Comparison of ENCODE assay signal across 29 mouse cellular contexts in the genomic region with DNA sequence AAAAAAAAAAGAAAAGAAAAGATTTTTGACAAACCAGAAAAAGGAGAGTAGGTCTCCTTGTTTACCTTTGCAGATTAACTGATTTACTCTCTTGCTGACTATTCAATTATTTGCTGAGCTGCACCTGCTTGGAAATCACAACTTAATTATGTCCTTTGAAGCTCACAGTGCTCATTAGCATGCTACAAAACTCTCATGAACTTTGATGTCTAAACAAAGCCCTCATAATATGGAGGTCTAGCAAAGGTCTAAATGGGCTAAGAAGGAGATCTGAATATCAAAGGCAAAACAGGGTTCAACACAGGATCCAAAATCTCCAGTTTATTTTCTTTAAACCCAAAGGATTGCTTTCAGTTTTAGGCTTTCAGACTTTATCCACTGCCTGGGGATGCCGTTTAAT.
DNase-seq lines count a peak whose midpoint lies in the region; ATAC-seq and TF ChIP-seq lines count a peak whose summit lies in the region.
"Had no signal": no experiment of that assay in that cellular context is flagged by ENCODE, and none has a peak within 500 bp of the region (broad histone marks: within the 10 kb centered on the region; RNA-seq: fewer than 3 reads in every experiment).

No protein-coding gene starts in this region.

- no peaks in the 10 kb centered on the region for H3K27me3 ChIP-seq in midbrain, embryonic 12.5 days
- H3K27me3 ChIP-seq in midbrain, postnatal 0 days (ENCODE audit: insufficient read depth, low read length), result no peaks in the 10 kb centered on the region
- H3K27me3 ChIP-seq in forebrain, embryonic 16.5 days (replicated peaks; ENCODE audit: control insufficient read depth, insufficient read depth, low read length), result no peaks in the 10 kb centered on the region
- no peaks in the 10 kb centered on the region for H3K27me3 ChIP-seq in kidney, adult 2 months (replicated peaks; ENCODE audit: control insufficient read depth, insufficient read depth, low read length)
- H3K27me3 ChIP-seq: embryonic facial prominence, embryonic 12.5 days; heart, embryonic 15.5 days; hindbrain, embryonic 12.5 days; neural tube, embryonic 12.5 days; Patski had no signal

- no peak for TF ChIP-seq CTCF in midbrain, postnatal 0 days (IDR thresholded peaks at IDR 0.05)
- no peak for TF ChIP-seq CTCF in kidney, adult 2 months (conservative IDR thresholded peaks at IDR 0.05; ENCODE audit: insufficient read depth, insufficient read length, low read depth, low read length)

- H3K9ac ChIP-seq in midbrain, embryonic 12.5 days (replicated peaks), result no peak overlapping the region
- no peak overlapping the region for H3K9ac ChIP-seq in midbrain, postnatal 0 days (replicated peaks; ENCODE audit: low read length, poor library complexity, severe bottlenecking)
- no peak overlapping the region for H3K9ac ChIP-seq in forebrain, embryonic 16.5 days (replicated peaks; ENCODE audit: low read depth, low read length)
- H3K9ac ChIP-seq: embryonic facial prominence, embryonic 12.5 days; heart, embryonic 15.5 days; hindbrain, embryonic 12.5 days; liver, embryonic 14.5 days; lung, embryonic 14.5 days; neural tube, embryonic 12.5 days had no signal

- DNase-seq in embryo, embryonic 11 days, result peak; percentile 1
- DNase-seq in embryo, embryonic 10 days (ENCODE audit: low spot score), result no peak
- no peak for DNase-seq in midbrain, postnatal 0 days (ENCODE audit: low spot score)
- DNase-seq in kidney, adult 2 months, result no peak
- DNase-seq in adrenal gland, postnatal 14 days, result no peak
- DNase-seq: adrenal gland, postnatal 10 days; cerebellum, adult 18-20 months; gastrocnemius, postnatal 25 days; heart, adult 11 months; kidney, adult 9 months; kidney, postnatal 10 days; layer of hippocampus, postnatal 36 days; left cerebral cortex, postnatal 4 days; lung, embryonic 14.5 days; lung, postnatal 14 days; right cerebral cortex, postnatal 14 days; thymus, postnatal 4 days had no signal

- no peaks in the 10 kb centered on the region for H3K9me3 ChIP-seq in midbrain, embryonic 12.5 days
- H3K9me3 ChIP-seq in midbrain, postnatal 0 days (ENCODE audit: low read length), result no peaks in the 10 kb centered on the region
- H3K9me3 ChIP-seq in forebrain, embryonic 16.5 days (ENCODE audit: control insufficient read depth, low read length), result no peaks in the 10 kb centered on the region
- H3K9me3 ChIP-seq: embryonic facial prominence, embryonic 12.5 days; heart, embryonic 10.5 days; heart, embryonic 15.5 days; hindbrain, embryonic 12.5 days; neural tube, embryonic 12.5 days had no signal

- H3K36me3 ChIP-seq in midbrain, embryonic 12.5 days, result no peaks in the 10 kb centered on the region
- H3K36me3 ChIP-seq in midbrain, postnatal 0 days (ENCODE audit: insufficient read depth, low read length), result no peaks in the 10 kb centered on the region
- H3K36me3 ChIP-seq in forebrain, embryonic 16.5 days (ENCODE audit: control insufficient read depth, insufficient read depth), result no peaks in the 10 kb centered on the region
- no peaks in the 10 kb centered on the region for H3K36me3 ChIP-seq in kidney, adult 2 months (ENCODE audit: control insufficient read depth, insufficient read depth, low read length)
- H3K36me3 ChIP-seq: embryonic facial prominence, embryonic 12.5 days; G1E; heart, embryonic 10.5 days; heart, embryonic 15.5 days; hindbrain, embryonic 12.5 days; neural tube, embryonic 12.5 days had no signal

- WGBS in midbrain, embryonic 12.5 days, result 17% methylated on average over 1 of the region's 1 CpGs
- 7% methylated on average over 1 of the region's 1 CpGs for WGBS in midbrain, postnatal 0 days
- WGBS in forebrain, embryonic 16.5 days, result 4% methylated on average over 1 of the region's 1 CpGs
- WGBS in kidney, adult 2 months, result 53% methylated on average over 1 of the region's 1 CpGs

- H3K4me2 ChIP-seq in midbrain, embryonic 12.5 days (replicated peaks), result no peak overlapping the region
- H3K4me2 ChIP-seq in midbrain, postnatal 0 days (ENCODE audit: low read depth, low read length, poor library complexity, severe bottlenecking), result no peak overlapping the region
- H3K4me2 ChIP-seq in forebrain, embryonic 16.5 days (ENCODE audit: low read length), result no peak overlapping the region
- H3K4me2 ChIP-seq: embryonic facial prominence, embryonic 12.5 days; heart, embryonic 15.5 days; hindbrain, embryonic 12.5 days; lung, embryonic 14.5 days; neural tube, embryonic 12.5 days had no signal

- H3K4me3 ChIP-seq in midbrain, embryonic 12.5 days, result no peak overlapping the region
- no peak overlapping the region for H3K4me3 ChIP-seq in midbrain, postnatal 0 days (ENCODE audit: low read depth, low read length)
- H3K4me3 ChIP-seq in forebrain, embryonic 16.5 days (replicated peaks; ENCODE audit: low read length), result no peak overlapping the region
- H3K4me3 ChIP-seq in kidney, adult 2 months (ENCODE audit: insufficient read depth, low read depth, low read length), result no peak overlapping the region
- H3K4me3 ChIP-seq: embryonic facial prominence, embryonic 12.5 days; heart, embryonic 10.5 days; heart, embryonic 15.5 days; hindbrain, embryonic 12.5 days; myocyte; neural tube, embryonic 12.5 days had no signal

- TF ChIP-seq POLR2A in kidney, adult 2 months (IDR thresholded peaks at IDR 0.05; ENCODE audit: low read depth, low read length), result no peak

- ATAC-seq in midbrain, embryonic 12.5 days (ENCODE audit: low FRiP score, low read depth), result peak; percentile 66
- ATAC-seq in midbrain, postnatal 0 days (ENCODE audit: low FRiP score), result no peak
- ATAC-seq in forebrain, embryonic 16.5 days, result 0 out of 2 replicates have a peak, but pooled peaks have one; percentile 43
- ATAC-seq: intestine, embryonic 16.5 days; Patski had no signal

- H3K4me1 ChIP-seq in midbrain, embryonic 12.5 days, result 0 out of 2 replicates have a peak, but pooled peaks cover 4% of the 10 kb centered on the region
- H3K4me1 ChIP-seq in midbrain, postnatal 0 days (ENCODE audit: insufficient read depth, low read length), result no peaks in the 10 kb centered on the region
- H3K4me1 ChIP-seq in forebrain, embryonic 16.5 days (replicated peaks; ENCODE audit: control insufficient read depth, insufficient read depth, low read length), result peaks cover 5% of the 10 kb centered on the region
- no peaks in the 10 kb centered on the region for H3K4me1 ChIP-seq in kidney, adult 2 months (ENCODE audit: control insufficient read depth, insufficient read depth, low read length)
- H3K4me1 ChIP-seq: embryonic facial prominence, embryonic 12.5 days; heart, embryonic 10.5 days; heart, embryonic 15.5 days; hindbrain, embryonic 12.5 days; neural tube, embryonic 12.5 days had no signal

- H3K27ac ChIP-seq in midbrain, embryonic 12.5 days (replicated peaks), result no peak overlapping the region
- H3K27ac ChIP-seq in midbrain, postnatal 0 days (ENCODE audit: low read depth, low read length), result no peak overlapping the region
- H3K27ac ChIP-seq in forebrain, embryonic 16.5 days (ENCODE audit: low read length), result no peak overlapping the region
- H3K27ac ChIP-seq in kidney, adult 2 months (ENCODE audit: insufficient read depth, low read depth, low read length), result no peak overlapping the region
- H3K27ac ChIP-seq: embryonic facial prominence, embryonic 12.5 days; heart, embryonic 10.5 days; heart, embryonic 15.5 days; hindbrain, embryonic 12.5 days; liver, embryonic 14.5 days; neural tube, embryonic 12.5 days had no signal
